In the genomic region with DNA sequence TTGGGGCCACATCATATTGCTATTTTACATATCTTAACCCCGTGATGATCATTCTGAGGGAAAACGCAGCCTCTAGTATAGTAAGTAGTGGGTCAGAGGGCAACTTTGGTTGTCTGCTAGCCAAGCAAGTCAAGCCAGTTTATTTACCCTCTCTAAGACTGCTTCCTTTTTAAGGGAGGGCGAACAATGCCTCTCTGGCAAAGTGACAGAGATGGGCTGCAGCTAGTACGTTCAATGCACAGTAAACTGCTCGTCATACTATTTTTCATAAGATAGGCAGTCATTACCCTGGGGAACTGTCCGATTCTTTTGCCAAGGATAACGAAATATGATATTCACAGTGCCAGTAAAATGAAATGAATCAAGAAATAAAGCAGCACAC, we compare ENCODE assay signal across 7 mouse cellular contexts. TPM values are rescaled to one million over a fixed set of nuclear protein-coding genes. Genes with fewer than 3 reads are reported as not detected.
DNase-seq lines count a peak whose midpoint lies in the region; ATAC-seq and TF ChIP-seq lines count a peak whose summit lies in the region.

No protein-coding gene starts in this region.

- no peak for DNase-seq in ES-E14 (ENCODE audit: low read depth, low spot score)
- DNase-seq in forebrain, embryonic 11.5 days (ENCODE audit: low spot score): no peak
- DNase-seq in left cerebral cortex, postnatal 36 days (ENCODE audit: low spot score in 2 of 2): no peak

- intact Hi-C loops in left cerebral cortex, postnatal 36 days (cut with DNase I): loop anchor here (5.0 to 10.0 kb wide), 2 partner anchors 266 to 514 kb away; partner anchors contain the start of gene Lmo4

- no peak for TF ChIP-seq CTCF in C2C12 (IDR thresholded peaks at IDR 0.05; ENCODE audit: control insufficient read depth, insufficient read depth, insufficient read length)
- no peak for TF ChIP-seq CTCF in small intestine, adult 2 months (IDR thresholded peaks at IDR 0.05; ENCODE audit: extremely low read depth, insufficient read length, insufficient replicate concordance, low read depth, low read length)

- H3K4me3 ChIP-seq in C2C12 (ENCODE audit: insufficient read depth, poor library complexity, severe bottlenecking) (peak overlapping the region; percentile 95), ES-E14 (ENCODE audit: insufficient read depth in 1 of 2, low read depth in 1 of 2, low read length in 2 of 2, poor library complexity in 1 of 2, severe bottlenecking in 1 of 2) (peak overlapping the region; percentile 97 to 99; a peak in 3 of 4 replicates)
- H3K4me3 ChIP-seq in forebrain, embryonic 11.5 days (ENCODE audit: low read depth, low read length): peak overlapping the region; percentile 86
- peak overlapping the region; percentile 81 for H3K4me3 ChIP-seq in hindbrain, embryonic 16.5 days (ENCODE audit: low read length)
- peak overlapping the region; percentile 73 for H3K4me3 ChIP-seq in liver, embryonic 15.5 days (replicated peaks)
- peak overlapping the region; percentile 26; the same call in 1 of the 2 replicates for H3K4me3 ChIP-seq in small intestine, adult 2 months (ENCODE audit: low read depth, low read length)

- H3K9ac ChIP-seq in ES-E14 (ENCODE audit: insufficient read depth, low read depth, low read length, poor library complexity, severe bottlenecking): no peak overlapping the region; the same call in 1 of the 2 replicates
- peak overlapping the region; percentile 82 for H3K9ac ChIP-seq in forebrain, embryonic 11.5 days (ENCODE audit: low read length)
- 0 out of 2 replicates have a peak overlapping the region, but pooled peaks have one; percentile 4 for H3K9ac ChIP-seq in hindbrain, embryonic 16.5 days (ENCODE audit: low read depth, low read length)
- peak overlapping the region; percentile 87 for H3K9ac ChIP-seq in liver, embryonic 15.5 days

- 36% methylated on average over 7 of the region's 7 CpGs for WGBS in forebrain, embryonic 11.5 days
- 14% methylated on average over 7 of the region's 7 CpGs for WGBS in hindbrain, embryonic 16.5 days
- 12% methylated on average over 7 of the region's 7 CpGs for whole genome bisulfite sequencing in liver, embryonic 15.5 days (ENCODE audit: insufficient replicate concordance)
- 1% methylated on average over 7 of the region's 7 CpGs for WGBS in small intestine, adult 2 months

- 0 out of 4 replicates have a peak, but pooled peaks cover 0 to 2% of the 10 kb centered on the region in 2 experiments for H3K4me1 ChIP-seq in ES-E14 (ENCODE audit: control insufficient read depth in 2 of 2, insufficient read depth in 2 of 2, low read length in 2 of 2, poor library complexity in 1 of 2)
- peaks cover 3% of the 10 kb centered on the region; the same call in 1 of the 2 replicates for H3K4me1 ChIP-seq in forebrain, embryonic 11.5 days (replicated peaks; ENCODE audit: control insufficient read depth, insufficient read depth, low read length)
- H3K4me1 ChIP-seq in hindbrain, embryonic 16.5 days (ENCODE audit: control insufficient read depth, insufficient read depth, low read depth, low read length): peaks cover 20% of the 10 kb centered on the region
- peaks cover 54% of the 10 kb centered on the region for H3K4me1 ChIP-seq in liver, embryonic 15.5 days (replicated peaks)
- peaks cover 16% of the 10 kb centered on the region for H3K4me1 ChIP-seq in small intestine, adult 2 months (ENCODE audit: control insufficient read depth, insufficient read depth, insufficient read length, low read length)

- H3K27me3 ChIP-seq in C2C12 (ENCODE audit: control insufficient read depth, insufficient read depth, insufficient read length): no peaks in the 10 kb centered on the region
- H3K27me3 ChIP-seq in forebrain, embryonic 11.5 days (ENCODE audit: control insufficient read depth, insufficient read depth, low read length): no peaks in the 10 kb centered on the region
- no peaks in the 10 kb centered on the region for H3K27me3 ChIP-seq in hindbrain, embryonic 16.5 days (replicated peaks; ENCODE audit: control insufficient read depth, insufficient read depth, low read length)
- H3K27me3 ChIP-seq in liver, embryonic 15.5 days: no peaks in the 10 kb centered on the region
- no peaks in the 10 kb centered on the region for H3K27me3 ChIP-seq in small intestine, adult 2 months (ENCODE audit: control insufficient read depth, insufficient read depth, low read length)

- no peaks in the 10 kb centered on the region for H3K9me3 ChIP-seq in ES-E14 (ENCODE audit: control insufficient read depth, insufficient read depth, low read depth, low read length)
- H3K9me3 ChIP-seq in forebrain, embryonic 11.5 days (ENCODE audit: control insufficient read depth, low read length): no peaks in the 10 kb centered on the region
- H3K9me3 ChIP-seq in hindbrain, embryonic 16.5 days (ENCODE audit: control insufficient read depth, low read length): no peaks in the 10 kb centered on the region
- H3K9me3 ChIP-seq in liver, embryonic 15.5 days (replicated peaks): no peaks in the 10 kb centered on the region

- H3K27ac ChIP-seq in ES-E14 (ENCODE audit: insufficient read depth, low read depth, low read length, poor library complexity, severe bottlenecking): no peak overlapping the region
- no peak overlapping the region for H3K27ac ChIP-seq in forebrain, embryonic 11.5 days (ENCODE audit: low read depth, low read length)
- no peak overlapping the region for H3K27ac ChIP-seq in hindbrain, embryonic 16.5 days (ENCODE audit: low read depth, low read length)
- H3K27ac ChIP-seq in liver, embryonic 15.5 days (replicated peaks): peak overlapping the region; percentile 100
- peak overlapping the region; percentile 99 for H3K27ac ChIP-seq in small intestine, adult 2 months (ENCODE audit: insufficient read depth, low read depth, low read length)

- peaks cover 57% of the 10 kb centered on the region for H3K79me3 ChIP-seq in C2C12 (ENCODE audit: low read depth)

- peak overlapping the region; percentile 67 for H3K4me2 ChIP-seq in forebrain, embryonic 11.5 days (ENCODE audit: low read depth, low read length, severe bottlenecking)
- peak overlapping the region; percentile 66 for H3K4me2 ChIP-seq in hindbrain, embryonic 16.5 days (ENCODE audit: low read length)
- peak overlapping the region; percentile 74 for H3K4me2 ChIP-seq in liver, embryonic 15.5 days

- H3K36me3 ChIP-seq in C2C12 (ENCODE audit: control insufficient read depth, insufficient read depth): peaks cover 32% of the 10 kb centered on the region
- H3K36me3 ChIP-seq in ES-E14 (ENCODE audit: control insufficient read depth, insufficient read depth, low read length, poor library complexity, severe bottlenecking): no peaks in the 10 kb centered on the region; the same call in 1 of the 2 replicates
- H3K36me3 ChIP-seq in forebrain, embryonic 11.5 days (ENCODE audit: control insufficient read depth, insufficient read depth, low read length): no peaks in the 10 kb centered on the region
- H3K36me3 ChIP-seq in hindbrain, embryonic 16.5 days (ENCODE audit: control insufficient read depth, insufficient read depth, low read length): no peaks in the 10 kb centered on the region
- 0 out of 2 replicates have a peak, but pooled peaks cover 6% of the 10 kb centered on the region for H3K36me3 ChIP-seq in liver, embryonic 15.5 days (replicated peaks)
- no peaks in the 10 kb centered on the region for H3K36me3 ChIP-seq in small intestine, adult 2 months (ENCODE audit: control insufficient read depth, insufficient read depth, low read length)

- peak overlapping the region; percentile 72 for H3ac ChIP-seq in C2C12 (ENCODE audit: control insufficient read depth, insufficient read length, low read depth)

- H3K79me2 ChIP-seq in C2C12 (ENCODE audit: control insufficient read depth, insufficient read depth): peaks cover 62% of the 10 kb centered on the region

- in situ Hi-C loops in ES-E14 (cut with MboI; ENCODE audit: low sequenced_read_pairs in 2 of 2, unreplicated experiment in 2 of 2): no loop called here

- no peak for ATAC-seq in forebrain, embryonic 11.5 days (replicated peaks; ENCODE audit: low FRiP score)
- ATAC-seq in hindbrain, embryonic 16.5 days: no peak
- ATAC-seq in liver, embryonic 15.5 days (ENCODE audit: insufficient read depth): no peak

- no peak for TF ChIP-seq POLR2A in small intestine, adult 2 months (IDR thresholded peaks at IDR 0.05; ENCODE audit: low read depth, low read length)

TF ChIP-seq in C2C12, 6 proteins besides CTCF, POLR2A, EP300 and RAD21:
- TF ChIP-seq USF1 (IDR thresholded peaks at IDR 0.05; ENCODE audit: low read depth): peak; percentile 33
- no peak for TF ChIP-seq MYOG (IDR thresholded peaks at IDR 0.05; ENCODE audit: control insufficient read depth, extremely low read depth, insufficient read length)

TF ChIP-seq in ES-E14, 5 proteins besides CTCF, POLR2A, EP300 and RAD21:
- TF ChIP-seq CHD2 (IDR thresholded peaks at IDR 0.05; ENCODE audit: low read depth, low read length): no peak
- no peak for TF ChIP-seq HCFC1 (IDR thresholded peaks at IDR 0.05; ENCODE audit: borderline replicate concordance, insufficient read depth, low read length)
- no peak for TF ChIP-seq MAFK (IDR thresholded peaks at IDR 0.05; ENCODE audit: insufficient read depth, low read depth, low read length)
- no peak for TF ChIP-seq ZNF384 (IDR thresholded peaks at IDR 0.05; ENCODE audit: low read depth, low read length)
- TF ChIP-seq ZC3H11A (IDR thresholded peaks at IDR 0.05; ENCODE audit: borderline replicate concordance, low read depth, low read length): no peak

RNA-seq across cellular contexts. Expression of gene Sh3glb1, which starts 1.4 kb away (rescaled TPM):
- polyA plus RNA-seq in C2C12 (2012; fragmentation: generic; extraction: Trizol): 106 TPM
- 19.4 and 36.2 TPM in 2 replicates for total RNA-seq in ES-E14 (2012; rRNA removed)
- 80.0 and 82.3 TPM in 2 replicates for polyA plus RNA-seq in forebrain, embryonic 11.5 days (2014; fragmentation: Nextera tagmentation; extraction: Ambion mirVana)
- 95.4 and 113 TPM in 2 replicates for polyA plus RNA-seq in hindbrain, embryonic 16.5 days (2015; fragmentation: Nextera tagmentation; extraction: Ambion mirVana)
- polyA plus RNA-seq in liver, embryonic 15.5 days (2015; fragmentation: Nextera tagmentation; extraction: Ambion mirVana): 79.7 and 86.7 TPM in 2 replicates
- polyA plus RNA-seq in small intestine, adult 2 months (2012; rRNA removed): 9.2 and 21.5 TPM in 2 replicates
- 10 to 100 TPM; 59.0 to 62.9 TPM for total RNA-seq in left cerebral cortex, postnatal 36 days (2021)

RNA-seq across cellular contexts. Expression of gene Clca3a1, which starts 42.1 kb away (rescaled TPM):
- polyA plus RNA-seq in C2C12 (2012; fragmentation: generic; extraction: Trizol): 0.12 TPM
- total RNA-seq in ES-E14 (2012; rRNA removed): 0.21 and 0.45 TPM in 2 replicates
- 0.04 TPM in 1 of 2 replicates, not detected in the other for polyA plus RNA-seq in forebrain, embryonic 11.5 days (2014; fragmentation: Nextera tagmentation; extraction: Ambion mirVana)
- 0.26 and 0.31 TPM in 2 replicates for polyA plus RNA-seq in hindbrain, embryonic 16.5 days (2015; fragmentation: Nextera tagmentation; extraction: Ambion mirVana)
- polyA plus RNA-seq in liver, embryonic 15.5 days (2015; fragmentation: Nextera tagmentation; extraction: Ambion mirVana): 3.9 and 4.2 TPM in 2 replicates
- polyA plus RNA-seq in small intestine, adult 2 months (2012; rRNA removed): 0.88 and 4.2 TPM in 2 replicates
- total RNA-seq in left cerebral cortex, postnatal 36 days (2021): under 1 TPM; 0.22 to 0.25 TPM

Comparison
In these comparisons a context has a peak if more than half of its experiments do, and no peak if none do; other contexts are left out.
1. H3K4me3 ChIP-seq: peak in every context shown above with its lines; median percentile 98 in ES-E14; 95 in C2C12; 86 in forebrain, embryonic 11.5 days; 81 in hindbrain, embryonic 16.5 days; 73 in liver, embryonic 15.5 days; 26 in small intestine, adult 2 months.
2. H3K27ac ChIP-seq: peak in liver, embryonic 15.5 days (single experiment) and small intestine, adult 2 months (single experiment); none in ES-E14 (single experiment), forebrain, embryonic 11.5 days (single experiment) and hindbrain, embryonic 16.5 days (single experiment).
3. Peak in every context shown above with its lines, with median percentiles within 50 percentile points of each other: H3K4me2 ChIP-seq.